Mouse (Mus musculus) ES-E14 (cell line): ENCODE results near the gene Rorb. TPM values are rescaled to one million over a fixed set of nuclear protein-coding genes. Genes with fewer than 3 reads are reported as not detected.

Experiments used
- DNase-seq: peaks from one replicate; pipeline ENCODE4 v3.0.0-alpha.2; 2013; ENCODE audit warnings: low read depth, low spot score
- H3K27ac ChIP-seq: 2 replicates; pipeline ENCODE4 v1.5.1; 2012; ENCODE audit warnings: low read depth, mild to moderate bottlenecking, low read length, moderate library complexity, mixed read lengths; ENCODE audit not compliant: poor library complexity, insufficient read depth, severe bottlenecking
- H3K36me3 ChIP-seq: 2 replicates; pipeline ENCODE4 v1.6.1; 2012; ENCODE audit warnings: mild to moderate bottlenecking, low read length, moderate library complexity, mixed read lengths; ENCODE audit not compliant: control insufficient read depth, poor library complexity, insufficient read depth, severe bottlenecking
- H3K4me1 ChIP-seq, 2 experiments: fragments of 150-350 bp in 1 of 2; sonication (generic) in 1 of 2; 2 replicates each; pipeline ENCODE4 v1.6.1; 2012; ENCODE audit warnings: low read length in 2 of 2, mild to moderate bottlenecking in 1 of 2, mixed read lengths in 1 of 2; ENCODE audit not compliant: control insufficient read depth in 2 of 2, insufficient read depth in 2 of 2, poor library complexity in 1 of 2
- H3K4me3 ChIP-seq, 2 experiments: fragments of 150-350 bp in 1 of 2; sonication (generic) in 1 of 2; 2 replicates each; pipeline ENCODE4 v1.5.1; 2012; ENCODE audit warnings: low read length in 2 of 2, low read depth in 1 of 2, mild to moderate bottlenecking in 1 of 2, mixed read lengths in 1 of 2; ENCODE audit not compliant: insufficient read depth in 1 of 2, poor library complexity in 1 of 2, severe bottlenecking in 1 of 2
- H3K9ac ChIP-seq: 2 replicates; pipeline ENCODE4 v1.6.1; 2012; ENCODE audit warnings: low read depth, mild to moderate bottlenecking, low read length, mixed read lengths; ENCODE audit not compliant: poor library complexity, insufficient read depth, severe bottlenecking
- H3K9me3 ChIP-seq: fragments of 150-350 bp; sonication (generic); 2 replicates; pipeline ENCODE4 v1.6.1; 2012; ENCODE audit warnings: low read depth, mild to moderate bottlenecking, low read length; ENCODE audit not compliant: control insufficient read depth, insufficient read depth
- CHD2 ChIP-seq: IDR thresholded peaks from 2 replicates; pipeline ENCODE4 v1.6.1; 2014; ENCODE audit warnings: mild to moderate bottlenecking, low read depth, low read length, inconsistent platforms
- HCFC1 ChIP-seq: IDR thresholded peaks from 2 replicates; pipeline ENCODE4 v1.6.1; 2012; ENCODE audit warnings: low read length, inconsistent platforms, borderline replicate concordance; ENCODE audit not compliant: insufficient read depth
- MAFK ChIP-seq: IDR thresholded peaks from 2 replicates; pipeline ENCODE4 v1.6.1; 2014; ENCODE audit warnings: mild to moderate bottlenecking, low read depth, low read length, inconsistent platforms; ENCODE audit not compliant: insufficient read depth
- ZC3H11A ChIP-seq: IDR thresholded peaks from 2 replicates; pipeline ENCODE4 v1.6.1; 2012; ENCODE audit warnings: low read depth, mild to moderate bottlenecking, inconsistent platforms, low read length, borderline replicate concordance
- ZNF384 ChIP-seq: IDR thresholded peaks from 2 replicates; pipeline ENCODE4 v1.6.1; 2012; ENCODE audit warnings: low read depth, low read length, inconsistent platforms
- in situ Hi-C, 2 experiments: fragments of 600-800 bp; cut with MboI; formaldehyde crosslinking; loops; one replicate each; pipeline ENCODE4 v1.15.1; 2025; ENCODE audit warnings: low sequenced_read_pairs in 2 of 2, inconsistent platforms in 1 of 2; ENCODE audit not compliant: unreplicated experiment in 2 of 2
- total RNA-seq: library from RNA; depleted of rRNA; stranded (reverse); fragments of 300-350 nt; gene quantifications from 2 replicates; pipeline ENCODE4 v1.2.3, GENCODE M21; 2012

Rorb gene
- total RNA-seq, 1 experiment = 0.13 TPM

DNA sequence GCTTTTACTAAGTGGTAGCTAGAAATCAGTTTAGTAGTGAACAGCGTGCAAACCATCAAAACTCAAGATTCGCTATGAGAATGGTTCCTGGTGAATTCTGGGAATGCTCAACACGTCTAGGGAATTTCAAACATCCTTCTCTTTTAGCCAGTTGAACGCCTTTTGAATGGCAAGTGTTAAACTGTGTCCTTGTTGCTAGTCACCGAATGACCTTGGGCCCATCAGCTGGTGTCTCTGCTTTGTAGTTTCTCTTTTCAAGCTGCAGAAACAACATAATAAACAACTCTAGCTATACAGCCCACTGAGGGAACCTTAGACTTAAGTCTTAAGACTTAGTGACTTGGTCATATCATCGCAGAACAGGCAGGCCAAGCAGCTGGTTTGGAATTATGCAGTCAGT is 36.2 kb downstream of the Rorb start:
- no peak overlapping the region for H3K9ac ChIP-seq
- TF ChIP-seq ZNF384 = no peak
- TF ChIP-seq CHD2 = no peak
- no peak for TF ChIP-seq ZC3H11A
- in situ Hi-C loops = no loop called here
- no peaks in the 10 kb centered on the region for H3K36me3 ChIP-seq
- H3K9me3 ChIP-seq = no peaks in the 10 kb centered on the region
- H3K27ac ChIP-seq = no peak overlapping the region
- no peak overlapping the region for H3K4me3 ChIP-seq
- no peak for DNase-seq
- no peaks in the 10 kb centered on the region for H3K4me1 ChIP-seq

DNA sequence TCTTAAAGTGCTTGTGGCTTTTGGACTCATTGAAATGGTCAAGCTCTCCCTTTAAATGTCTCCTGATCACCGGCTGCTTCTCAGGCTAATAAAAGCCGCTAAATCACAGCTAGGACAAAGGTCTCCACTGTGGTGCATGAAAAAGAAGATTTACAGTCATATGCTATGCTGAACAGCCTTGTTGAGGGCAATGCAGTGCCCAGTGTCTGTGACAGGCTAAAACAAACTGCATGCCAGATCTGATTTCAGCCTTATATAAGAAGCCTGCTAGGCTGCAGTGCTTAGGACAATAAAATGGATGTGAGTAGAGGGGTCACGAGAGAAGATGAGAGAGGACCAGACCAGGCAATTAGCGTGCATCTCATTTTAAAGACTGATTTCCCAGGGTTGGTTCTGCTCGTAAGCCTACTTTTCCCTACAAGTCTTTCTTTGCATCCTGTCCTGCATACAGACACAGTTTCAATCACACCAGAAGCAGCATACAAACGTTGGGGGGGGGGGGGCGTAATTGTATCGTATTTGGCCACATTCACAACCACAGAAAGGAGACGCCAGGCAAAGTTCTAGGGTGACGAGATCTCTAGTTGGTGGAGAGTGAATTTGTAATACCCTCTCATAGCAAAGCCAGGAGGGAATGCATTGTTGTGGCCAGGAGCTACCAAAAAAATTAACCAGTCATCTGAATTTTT is 52.1 kb downstream of the Rorb start:
- in situ Hi-C loops = no loop called here

DNA sequence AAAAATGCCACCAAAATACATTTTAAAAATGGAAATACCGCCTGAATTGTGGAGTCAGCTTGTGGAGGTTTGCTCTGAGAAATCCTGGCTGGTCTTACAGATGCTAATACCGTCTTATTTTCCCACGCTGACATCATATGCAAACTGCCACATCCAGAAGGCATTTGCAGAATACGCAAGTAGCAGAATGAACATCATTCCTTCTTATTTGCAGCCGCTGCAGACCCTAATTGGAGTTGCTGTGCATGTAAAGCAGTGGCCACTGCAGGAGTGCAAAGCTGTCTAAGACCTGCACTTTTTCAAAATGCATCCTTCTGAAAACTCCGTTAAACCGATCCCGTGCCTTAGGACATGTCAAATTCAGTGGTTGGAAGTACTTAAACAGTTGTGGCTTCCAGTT is 52.8 kb downstream of the Rorb start:
- Histone ChIP-seq H3K36me3 (no peaks in the 10 kb centered on the region), H3K4me1 (no peaks in the 10 kb centered on the region), H3K4me3 (no peak overlapping the region), H3K9ac (no peak overlapping the region), H3K27ac (no peak overlapping the region), H3K9me3 (no peaks in the 10 kb centered on the region)
- in situ Hi-C loops = no loop called here
- TF ChIP-seq HCFC1 = no peak
- no peak for TF ChIP-seq MAFK
- DNase-seq = no peak

More for the DNA sequence above, 52.1 kb downstream of the Rorb start:
- Histone ChIP-seq H3K9ac (no peak overlapping the region), H3K4me3 (no peak overlapping the region), H3K27ac (no peak overlapping the region), H3K9me3 (no peaks in the 10 kb centered on the region), H3K4me1 (no peaks in the 10 kb centered on the region), H3K36me3 (no peaks in the 10 kb centered on the region)
- TF ChIP-seq ZNF384 (no peak), HCFC1 (no peak), ZC3H11A (no peak), CHD2 (no peak), MAFK (no peak)
- DNase-seq = no peak

DNA sequence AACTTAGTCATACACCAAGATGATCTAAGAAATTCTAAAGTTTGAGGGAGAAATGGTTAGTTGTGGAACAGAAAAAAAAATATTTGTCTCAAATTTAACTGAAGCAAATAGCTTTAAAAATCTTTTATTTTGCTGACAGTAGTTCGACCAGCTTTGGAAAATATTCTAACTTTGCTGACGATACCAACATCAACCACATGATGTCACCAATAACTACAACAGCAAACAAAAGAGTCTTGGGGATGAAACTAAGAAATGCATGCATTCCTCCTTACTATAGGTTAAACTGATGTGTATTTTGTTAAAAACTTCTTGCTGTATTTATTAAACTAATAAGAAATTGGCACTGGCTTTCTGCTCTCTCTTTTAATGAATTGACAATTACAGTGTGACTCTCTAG is 67.9 kb downstream of the Rorb start:
- Histone ChIP-seq H3K36me3 (no peaks in the 10 kb centered on the region), H3K4me1 (no peaks in the 10 kb centered on the region), H3K9me3 (no peaks in the 10 kb centered on the region), H3K4me3 (no peak overlapping the region), H3K27ac (no peak overlapping the region), H3K9ac (no peak overlapping the region)
- TF ChIP-seq ZC3H11A (no peak), MAFK (no peak), HCFC1 (no peak), ZNF384 (no peak), CHD2 (no peak)
- in situ Hi-C loops = no loop called here
- no peak for DNase-seq

DNA sequence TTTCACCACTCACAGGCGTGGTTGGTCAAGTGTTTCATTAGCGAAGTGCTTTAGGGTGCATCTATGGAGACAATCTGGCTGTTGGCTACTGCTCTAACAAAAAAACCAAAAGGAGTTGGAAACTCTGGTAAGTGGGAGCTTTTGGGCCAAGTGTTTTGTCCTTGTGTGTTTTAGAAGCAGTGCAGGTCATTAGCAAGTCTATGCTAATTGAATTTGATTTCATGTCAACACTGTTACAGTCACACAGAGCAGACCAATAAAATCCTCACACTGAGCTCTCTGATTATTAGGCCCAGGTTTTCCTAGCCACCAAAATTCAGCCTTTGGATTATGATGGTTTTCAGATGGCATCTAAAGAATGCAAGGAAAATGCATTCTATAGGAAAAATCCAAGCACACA is 70.2 kb downstream of the Rorb start:
- Histone ChIP-seq H3K9me3 (no peaks in the 10 kb centered on the region), H3K36me3 (no peaks in the 10 kb centered on the region), H3K9ac (no peak overlapping the region), H3K4me1 (no peaks in the 10 kb centered on the region), H3K4me3 (no peak overlapping the region), H3K27ac (no peak overlapping the region)
- DNase-seq = no peak
- TF ChIP-seq ZC3H11A (no peak), CHD2 (no peak), HCFC1 (no peak)
- in situ Hi-C loops = no loop called here
